Mouse (Mus musculus) midbrain, embryonic 12.5 days (tissue): ENCODE results near the gene Psmd12. TPM values are rescaled to one million over a fixed set of nuclear protein-coding genes. Genes with fewer than 3 reads are reported as not detected.

Source experiments
- ATAC-seq: fragments of 200-750 bp; cut with Nextera tagmentation; 2 replicates; pipeline ENCODE4 v1.8.0; 2017; ENCODE audit warnings: low read depth, moderate TSS enrichment, moderate library complexity; ENCODE audit not compliant: low FRiP score
- H3K27ac ChIP-seq: fragments of 300-500 bp; sonication (generic); replicated peaks from 2 replicates; pipeline ENCODE4 v1.5.1; 2016; ENCODE audit warnings: mild to moderate bottlenecking
- H3K27me3 ChIP-seq: fragments of 300-500 bp; sonication (generic); 2 replicates; pipeline ENCODE4 v1.6.1; 2016; ENCODE audit warnings: mild to moderate bottlenecking
- H3K36me3 ChIP-seq: fragments of 300-500 bp; sonication (generic); 2 replicates; pipeline ENCODE4 v1.6.1; 2016
- H3K4me1 ChIP-seq: fragments of 300-500 bp; sonication (generic); 2 replicates; pipeline ENCODE4 v1.6.1; 2016
- H3K4me2 ChIP-seq: fragments of 300-500 bp; sonication (generic); replicated peaks from 2 replicates; pipeline ENCODE4 v1.6.1; 2016; ENCODE audit warnings: mild to moderate bottlenecking, moderate library complexity
- H3K4me3 ChIP-seq: fragments of 300-500 bp; sonication (generic); 2 replicates; pipeline ENCODE4 v1.5.1; 2016; ENCODE audit warnings: mild to moderate bottlenecking
- H3K9ac ChIP-seq: fragments of 300-500 bp; sonication (generic); replicated peaks from 2 replicates; pipeline ENCODE4 v1.6.1; 2016; ENCODE audit warnings: mild to moderate bottlenecking, moderate library complexity
- H3K9me3 ChIP-seq: fragments of 300-500 bp; sonication (generic); 2 replicates; pipeline ENCODE4 v1.6.1; 2016; ENCODE audit warnings: mild to moderate bottlenecking
- WGBS: fragments of 180-500 bp; shearing (Covaris S2); methylation state at CpG from one replicate; pipeline ENCODE4 v1.1.7; 2016; 5-methylcytosine and 5-hydroxymethylcytosine counted together
- polyA plus RNA-seq: library from polyadenylated mRNA; unstranded; fragments of >200 nt; fragmentation: Nextera tagmentation; extraction: Ambion mirVana; gene quantifications from 2 replicates; pipeline ENCODE4 v1.2.1, GENCODE M21; 2016

The Psmd12 gene
- polyA plus RNA-seq, 1 experiment from 2014 or later = 192 TPM

DNA sequence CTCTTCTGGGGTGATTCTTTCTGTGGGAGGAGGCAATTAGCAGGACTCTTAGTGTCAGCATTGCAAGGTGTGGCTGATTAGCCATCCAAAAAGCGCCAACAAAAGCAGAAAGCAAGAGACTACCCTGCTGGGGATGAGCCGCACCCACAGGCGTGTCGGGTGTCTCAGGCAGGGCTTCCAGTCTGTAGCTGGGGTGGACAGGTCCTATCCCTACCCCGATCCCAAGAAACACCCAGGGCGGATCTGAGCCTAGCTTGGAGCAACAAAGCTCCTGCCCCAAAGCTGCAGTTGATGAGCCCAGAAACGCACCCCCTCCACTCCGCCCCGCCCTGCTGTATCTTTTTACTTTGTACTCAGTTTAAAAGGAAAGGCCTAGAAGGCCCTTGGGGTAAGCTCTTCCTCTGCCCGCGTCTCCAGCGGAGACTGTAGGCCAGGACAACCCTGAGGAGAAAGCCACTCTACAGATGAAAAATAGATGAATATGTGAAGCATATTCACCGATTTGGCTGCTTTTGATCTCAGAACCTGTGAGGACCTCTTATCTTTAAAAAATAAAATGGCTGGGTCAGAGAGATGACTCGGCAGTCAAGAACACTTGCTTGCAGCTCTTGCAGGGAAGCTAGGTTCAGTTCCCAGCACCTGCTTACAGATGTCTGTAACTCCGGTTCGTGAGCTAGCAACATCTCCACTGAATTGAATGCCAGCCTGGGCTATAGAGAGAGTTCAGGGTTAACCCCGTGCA lies 29.9 kb upstream of the Psmd12 start:
- no peaks in the 10 kb centered on the region for H3K27me3 ChIP-seq
- H3K27ac ChIP-seq = no peak overlapping the region
- 77% methylated on average over 17 of the region's 17 CpGs for WGBS
- H3K4me3 ChIP-seq = no peak overlapping the region
- no peak for ATAC-seq
- H3K4me1 ChIP-seq = peaks cover 7% of the 10 kb centered on the region; the same call in 1 of the 2 replicates
- no peaks in the 10 kb centered on the region for H3K9me3 ChIP-seq
- no peak overlapping the region for H3K9ac ChIP-seq
- H3K4me2 ChIP-seq = no peak overlapping the region
- H3K36me3 ChIP-seq = peaks cover 9% of the 10 kb centered on the region

DNA sequence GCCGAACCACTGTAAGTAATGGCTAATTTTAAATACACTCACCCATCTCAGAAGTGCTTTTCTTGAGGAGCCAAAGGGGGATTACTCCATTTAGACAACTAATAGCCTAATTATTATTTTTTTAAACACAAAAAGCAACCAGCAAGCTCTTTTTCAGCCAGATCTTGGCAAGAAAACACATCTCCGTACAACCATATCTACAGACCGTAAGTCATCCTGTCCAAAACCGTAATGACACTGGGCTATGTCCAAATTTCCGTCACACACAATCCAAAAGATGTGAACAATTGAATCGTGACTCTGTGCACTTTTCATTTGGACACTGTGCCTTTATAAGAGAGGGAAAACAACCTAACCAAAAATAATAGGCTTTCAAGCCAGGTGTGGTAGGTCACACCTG lies 29.2 kb upstream of the Psmd12 start:
- WGBS = 90% methylated on average over 6 of the region's 6 CpGs
- peaks cover 9% of the 10 kb centered on the region for H3K36me3 ChIP-seq
- H3K9me3 ChIP-seq = no peaks in the 10 kb centered on the region
- ATAC-seq = no peak
- H3K4me1 ChIP-seq = peaks cover 9% of the 10 kb centered on the region; the same call in 1 of the 2 replicates
- H3K27ac ChIP-seq = no peak overlapping the region
- H3K9ac ChIP-seq = no peak overlapping the region
- no peaks in the 10 kb centered on the region for H3K27me3 ChIP-seq
- H3K4me3 ChIP-seq = no peak overlapping the region
- H3K4me2 ChIP-seq = no peak overlapping the region

DNA sequence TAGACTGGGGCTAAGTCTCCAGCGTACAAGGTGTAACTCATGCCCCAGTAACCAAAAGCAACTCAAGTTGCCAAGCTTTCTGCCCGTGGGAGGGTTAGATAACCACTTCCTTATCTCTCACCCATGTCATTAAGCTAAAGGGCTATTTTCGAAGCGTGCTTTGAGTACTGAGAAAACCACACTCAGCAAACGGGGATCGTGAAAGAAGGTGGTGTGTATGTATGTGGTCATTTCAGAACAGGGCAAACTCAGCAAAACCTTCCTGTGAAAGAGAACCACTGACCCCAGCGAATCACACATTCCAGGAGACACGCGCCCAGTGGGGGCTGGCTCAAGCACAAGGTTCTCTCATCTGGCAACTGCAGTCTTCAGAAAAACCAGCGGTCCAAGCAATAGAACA lies 28.2 kb upstream of the Psmd12 start:
- Histone ChIP-seq H3K9me3 (no peaks in the 10 kb centered on the region), H3K4me1 (peaks cover 13% of the 10 kb centered on the region; the same call in 1 of the 2 replicates), H3K4me2 (no peak overlapping the region), H3K27me3 (no peaks in the 10 kb centered on the region), H3K9ac (no peak overlapping the region), H3K36me3 (peaks cover 9% of the 10 kb centered on the region), H3K27ac (no peak overlapping the region), H3K4me3 (no peak overlapping the region)
- ATAC-seq = no peak
- WGBS = 94% methylated on average over 10 of the region's 10 CpGs

DNA sequence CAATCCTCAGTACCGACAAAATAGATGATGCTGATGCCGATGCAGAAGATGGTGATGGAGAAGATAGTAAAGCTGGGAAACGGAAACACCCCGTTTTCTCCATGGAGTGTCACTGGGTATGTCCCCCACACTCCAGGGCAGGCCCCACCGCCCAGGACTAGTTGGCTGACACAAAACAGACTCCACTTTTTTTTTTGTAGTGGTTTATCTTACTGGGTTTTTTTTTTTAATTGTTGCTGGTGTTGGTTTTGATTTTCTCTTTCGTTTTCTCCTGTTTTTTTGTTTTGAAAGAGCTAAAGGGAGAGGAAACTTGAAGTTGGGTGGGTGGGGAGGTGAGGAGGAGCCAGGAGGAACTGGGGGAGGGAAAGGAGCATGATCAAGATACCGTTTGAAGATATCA lies 27.2 kb upstream of the Psmd12 start:
- Histone ChIP-seq H3K4me3 (no peak overlapping the region), H3K27ac (no peak overlapping the region), H3K9me3 (no peaks in the 10 kb centered on the region), H3K4me2 (no peak overlapping the region), H3K36me3 (peaks cover 9% of the 10 kb centered on the region), H3K9ac (no peak overlapping the region), H3K27me3 (no peaks in the 10 kb centered on the region), H3K4me1 (peaks cover 13% of the 10 kb centered on the region; the same call in 1 of the 2 replicates)
- no peak for ATAC-seq
- WGBS = 94% methylated on average over 7 of the region's 7 CpGs

DNA sequence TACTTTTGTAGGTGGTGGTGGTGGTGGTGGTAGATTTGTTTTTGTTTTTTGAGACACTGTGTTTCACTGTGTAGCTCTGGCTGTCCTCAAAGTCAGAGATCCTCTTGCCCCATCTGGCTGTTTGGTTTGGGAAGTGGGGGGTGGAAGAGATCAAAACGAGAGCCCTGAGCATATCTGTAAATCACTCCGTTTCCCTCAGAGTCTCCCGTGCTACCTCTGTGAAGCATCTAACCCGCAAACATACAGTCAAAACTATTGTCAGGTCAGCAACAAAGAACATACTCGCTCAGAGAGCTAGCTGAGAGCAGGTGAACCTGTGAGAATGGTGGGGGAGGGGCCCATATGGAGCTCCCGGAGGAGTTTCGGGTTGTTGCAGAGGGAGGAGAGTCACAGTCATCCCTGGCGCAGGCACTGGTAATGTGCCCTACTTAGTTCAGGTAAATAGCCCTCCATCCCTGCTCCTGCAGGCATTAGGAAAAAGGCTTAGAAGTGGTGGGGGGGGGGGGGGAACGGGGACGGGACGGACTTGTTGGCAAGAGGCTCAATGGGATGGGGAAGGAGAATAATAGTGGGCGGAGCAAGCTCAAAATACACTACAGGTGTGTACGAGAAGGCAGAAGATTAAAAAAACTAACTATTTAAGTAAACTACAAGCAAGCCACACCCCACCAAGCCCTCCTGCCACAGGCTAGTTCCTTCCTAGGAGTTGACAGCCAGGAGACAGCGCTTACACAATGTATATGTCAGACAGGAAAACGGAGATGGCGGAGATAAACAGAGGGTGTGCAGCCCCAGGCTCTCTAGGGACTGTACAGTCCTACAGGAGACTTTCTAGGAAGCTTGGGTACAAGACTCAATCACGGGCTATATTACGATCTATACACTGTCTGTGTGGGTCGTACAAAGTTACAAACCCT lies 24.5 kb upstream of the Psmd12 start:
- H3K36me3 ChIP-seq = peaks cover 9% of the 10 kb centered on the region
- no peak for ATAC-seq
- no peak overlapping the region for H3K4me3 ChIP-seq
- no peaks in the 10 kb centered on the region for H3K27me3 ChIP-seq
- WGBS = 68% methylated on average over 18 of the region's 19 CpGs
- no peak overlapping the region for H3K27ac ChIP-seq
- no peaks in the 10 kb centered on the region for H3K9me3 ChIP-seq
- H3K4me1 ChIP-seq = peaks cover 9% of the 10 kb centered on the region; the same call in 1 of the 2 replicates
- H3K4me2 ChIP-seq = no peak overlapping the region
- no peak overlapping the region for H3K9ac ChIP-seq

DNA sequence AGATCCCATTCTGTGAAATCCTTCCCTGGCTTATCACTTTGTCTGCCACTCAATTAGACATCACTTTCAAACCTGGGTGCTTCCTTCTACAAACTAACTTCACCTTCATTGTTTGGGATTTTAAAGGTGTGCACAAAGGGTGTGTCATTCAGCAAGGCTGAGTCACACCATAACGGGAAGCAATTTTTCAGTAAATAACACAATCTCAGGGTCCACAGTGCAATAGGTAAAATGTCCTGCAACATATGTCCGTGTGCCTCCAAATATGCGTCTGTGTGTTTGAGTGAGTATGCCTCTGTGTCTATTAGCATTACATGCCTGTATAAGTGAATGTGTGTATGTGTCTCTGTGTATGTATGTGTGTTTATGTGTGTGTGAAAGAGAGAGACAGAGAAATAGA lies 22.0 kb upstream of the Psmd12 start:
- no peaks in the 10 kb centered on the region for H3K9me3 ChIP-seq
- H3K27me3 ChIP-seq = no peaks in the 10 kb centered on the region
- WGBS = 95% methylated on average over 3 of the region's 3 CpGs
- H3K4me1 ChIP-seq = peaks cover 12% of the 10 kb centered on the region; the same call in 1 of the 2 replicates
- no peak overlapping the region for H3K9ac ChIP-seq
- no peak overlapping the region for H3K4me3 ChIP-seq
- peaks cover 9% of the 10 kb centered on the region for H3K36me3 ChIP-seq
- no peak overlapping the region for H3K4me2 ChIP-seq
- ATAC-seq = no peak
- H3K27ac ChIP-seq = no peak overlapping the region

DNA sequence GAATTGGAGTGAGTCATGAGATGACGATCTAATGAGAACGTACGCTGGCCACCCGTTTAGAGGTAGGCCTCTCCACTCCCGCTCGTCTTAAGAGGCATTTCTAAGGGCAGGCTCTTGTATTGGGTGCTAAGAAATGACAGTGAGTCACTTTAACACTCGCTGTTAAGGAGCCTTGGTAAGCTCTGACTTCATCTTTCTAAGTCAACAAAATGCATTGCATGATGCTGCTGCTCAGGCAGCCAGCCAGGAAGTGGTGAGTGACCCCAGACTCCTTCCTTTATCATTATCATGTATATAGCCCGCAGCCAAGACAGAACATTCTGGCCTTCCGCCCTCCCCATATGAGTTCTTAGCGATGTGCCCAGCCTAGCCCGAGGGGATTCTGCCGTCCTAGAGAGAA lies 21.0 kb upstream of the Psmd12 start:
- peaks cover 12% of the 10 kb centered on the region; the same call in 1 of the 2 replicates for H3K4me1 ChIP-seq
- no peak for ATAC-seq
- 91% methylated on average over 12 of the region's 12 CpGs for WGBS
- no peaks in the 10 kb centered on the region for H3K9me3 ChIP-seq
- no peak overlapping the region for H3K9ac ChIP-seq
- peaks cover 7% of the 10 kb centered on the region for H3K36me3 ChIP-seq
- H3K27ac ChIP-seq = no peak overlapping the region
- no peak overlapping the region for H3K4me3 ChIP-seq
- H3K27me3 ChIP-seq = no peaks in the 10 kb centered on the region
- H3K4me2 ChIP-seq = no peak overlapping the region

DNA sequence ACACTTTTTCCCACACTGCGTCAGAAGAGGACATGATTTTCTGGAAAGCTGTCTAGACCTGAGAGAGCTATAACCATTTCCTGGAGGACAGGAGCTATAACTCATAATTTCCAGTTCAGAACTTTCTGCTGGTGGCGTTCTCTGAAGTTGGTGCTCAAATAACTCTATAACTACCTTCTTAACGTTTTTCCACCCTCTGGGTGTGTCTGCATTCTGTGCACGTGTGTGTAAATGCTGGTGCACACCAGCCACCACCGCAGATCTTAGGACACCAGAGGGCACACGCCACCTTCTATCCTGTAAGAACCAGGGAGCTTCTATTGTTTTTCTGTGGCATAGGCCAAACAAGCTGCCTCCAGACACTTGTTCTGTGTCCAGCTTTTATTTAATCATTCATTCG lies 20.3 kb upstream of the Psmd12 start:
- 93% methylated on average over 7 of the region's 7 CpGs for WGBS
- no peak overlapping the region for H3K4me3 ChIP-seq
- H3K27me3 ChIP-seq = no peaks in the 10 kb centered on the region
- peaks cover 12% of the 10 kb centered on the region; the same call in 1 of the 2 replicates for H3K4me1 ChIP-seq
- no peaks in the 10 kb centered on the region for H3K9me3 ChIP-seq
- H3K4me2 ChIP-seq = no peak overlapping the region
- ATAC-seq = no peak
- H3K9ac ChIP-seq = no peak overlapping the region
- no peak overlapping the region for H3K27ac ChIP-seq
- H3K36me3 ChIP-seq = no peaks in the 10 kb centered on the region

DNA sequence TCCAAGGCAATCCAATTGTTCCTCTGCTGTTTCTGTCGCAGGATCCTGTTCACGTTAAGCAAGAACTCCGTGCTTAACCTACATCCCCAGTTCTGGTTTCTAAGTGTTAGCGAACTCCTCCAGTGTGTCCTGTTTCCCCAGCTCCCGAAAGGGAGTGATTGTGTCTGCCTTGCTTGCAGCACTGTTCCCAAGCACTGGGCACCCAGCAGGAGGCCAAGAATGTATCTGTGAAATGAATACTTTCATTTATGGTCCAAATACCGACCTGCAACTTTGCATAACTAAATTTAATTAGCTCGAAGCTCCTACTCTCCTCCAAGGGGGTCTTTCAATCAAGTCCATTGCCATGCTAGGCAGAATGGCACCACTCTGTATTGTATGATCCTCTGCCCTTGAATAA lies 19.5 kb upstream of the Psmd12 start:
- Histone ChIP-seq H3K9ac (no peak overlapping the region), H3K36me3 (no peaks in the 10 kb centered on the region), H3K27ac (no peak overlapping the region), H3K27me3 (no peaks in the 10 kb centered on the region), H3K4me3 (no peak overlapping the region), H3K9me3 (no peaks in the 10 kb centered on the region), H3K4me2 (no peak overlapping the region), H3K4me1 (peaks cover 12% of the 10 kb centered on the region; the same call in 1 of the 2 replicates)
- ATAC-seq = no peak
- WGBS = 77% methylated on average over 7 of the region's 7 CpGs

DNA sequence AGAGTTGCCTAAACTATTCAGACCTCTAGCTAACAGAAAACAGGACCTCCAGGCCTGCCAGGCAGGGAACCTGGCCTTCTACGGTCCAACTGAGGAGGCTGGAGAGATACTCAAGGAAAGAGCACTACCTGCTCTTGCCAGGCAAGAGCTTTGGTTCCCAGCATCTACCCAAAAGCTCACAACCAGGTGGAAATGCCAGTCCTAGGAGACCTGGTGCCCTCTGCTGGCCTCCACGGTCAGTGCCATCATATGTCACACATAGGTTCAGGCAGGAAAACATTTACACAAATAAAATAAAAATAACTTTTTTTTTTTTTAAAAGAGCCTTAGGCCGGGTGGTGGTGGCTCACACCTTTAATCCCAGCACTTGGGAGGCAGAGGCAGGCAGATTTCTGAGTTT lies 16.8 kb upstream of the Psmd12 start:
- no peak overlapping the region for H3K4me3 ChIP-seq
- peaks cover 16% of the 10 kb centered on the region for H3K4me1 ChIP-seq
- H3K36me3 ChIP-seq = no peaks in the 10 kb centered on the region
- no peak for ATAC-seq
- H3K27ac ChIP-seq = no peak overlapping the region
- no peak overlapping the region for H3K4me2 ChIP-seq
- WGBS = 94% methylated on average over 3 of the region's 3 CpGs
- no peaks in the 10 kb centered on the region for H3K27me3 ChIP-seq
- H3K9me3 ChIP-seq = no peaks in the 10 kb centered on the region
- no peak overlapping the region for H3K9ac ChIP-seq

DNA sequence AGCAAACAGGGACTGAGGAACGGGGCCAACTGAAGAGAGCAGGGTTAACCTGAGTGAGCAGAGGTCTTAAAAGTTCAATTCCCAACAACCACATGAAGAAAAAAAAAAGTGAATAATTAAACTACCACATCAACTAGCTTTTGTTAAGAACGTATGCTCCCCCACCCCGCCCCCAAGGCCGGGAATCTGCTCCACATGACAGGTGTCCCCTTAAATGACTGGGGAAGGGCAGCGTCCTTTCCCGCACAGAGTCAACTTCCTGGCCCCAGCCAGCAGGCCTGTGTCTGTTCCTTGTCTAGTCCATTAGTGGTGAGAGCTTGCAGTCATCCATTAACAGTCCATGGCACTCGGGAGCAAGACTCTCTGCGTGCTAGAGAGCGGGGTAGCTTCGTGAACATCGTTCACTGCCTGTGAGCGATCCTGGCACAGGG lies 16.0 kb upstream of the Psmd12 start:
- no peak overlapping the region for H3K27ac ChIP-seq
- 94% methylated on average over 12 of the region's 12 CpGs for WGBS
- H3K4me1 ChIP-seq = peaks cover 21% of the 10 kb centered on the region
- no peaks in the 10 kb centered on the region for H3K27me3 ChIP-seq
- no peaks in the 10 kb centered on the region for H3K9me3 ChIP-seq
- H3K36me3 ChIP-seq = no peaks in the 10 kb centered on the region
- H3K4me2 ChIP-seq = no peak overlapping the region
- H3K4me3 ChIP-seq = no peak overlapping the region
- no peak for ATAC-seq
- H3K9ac ChIP-seq = no peak overlapping the region

DNA sequence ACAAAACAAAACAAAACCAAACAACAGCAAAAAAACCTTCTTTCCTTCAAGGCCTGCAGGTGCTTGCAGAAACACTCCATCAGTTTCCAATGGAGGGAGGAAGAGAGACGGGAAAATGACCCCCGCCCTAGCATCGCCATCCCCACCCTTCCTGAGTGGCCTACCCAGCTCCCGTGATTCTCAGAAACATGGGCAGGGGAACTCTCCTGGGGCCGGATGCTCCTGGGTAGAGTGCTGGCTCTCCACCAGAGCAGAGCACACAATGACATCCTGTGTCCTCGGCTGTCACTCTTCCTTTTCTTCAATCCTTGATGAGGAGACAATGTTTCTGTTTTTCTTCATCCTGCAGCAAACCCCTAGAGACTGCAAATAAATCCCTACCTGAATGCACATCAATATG lies 15.1 kb upstream of the Psmd12 start:
- Histone ChIP-seq H3K4me1 (peaks cover 24% of the 10 kb centered on the region), H3K4me2 (no peak overlapping the region), H3K36me3 (no peaks in the 10 kb centered on the region), H3K27ac (no peak overlapping the region), H3K4me3 (no peak overlapping the region), H3K9ac (no peak overlapping the region), H3K27me3 (no peaks in the 10 kb centered on the region), H3K9me3 (no peaks in the 10 kb centered on the region)
- no peak for ATAC-seq
- 63% methylated on average over 6 of the region's 6 CpGs for WGBS
